Mouse (Mus musculus): ENCODE measurements around the gene Capn8.

Gene Capn8

GRCm38 (mm10) chr1:182560390-182561098 lies 4.3 kb upstream of the Capn8 start:
- Histone ChIP-seq H3K4me3 (replicated peaks; ENCODE audit: low read length) (no peak overlapping the region), H3K36me3 (ENCODE audit: insufficient read depth, low read length) (no peaks in the 10 kb centered on the region), H3K4me1 (replicated peaks; ENCODE audit: low read depth, low read length) (peaks cover 41% of the 10 kb centered on the region), H3K9me3 (ENCODE audit: low read length) (no peaks in the 10 kb centered on the region), H3K27me3 (ENCODE audit: insufficient read depth, low read length) (peaks cover 23% of the 10 kb centered on the region)
- TF ChIP-seq CTCF (conservative IDR thresholded peaks at IDR 0.05; ENCODE audit: low read length), result peak; percentile 37
- no peak for TF ChIP-seq POU5F1 (IDR thresholded peaks at IDR 0.05; ENCODE audit: borderline replicate concordance, low read length)
- no peak for TF ChIP-seq NANOG (IDR thresholded peaks at IDR 0.05; ENCODE audit: borderline replicate concordance, low read length)

GRCm38 (mm10) chr1:182561945-182562514 lies 2.8 kb upstream of the Capn8 start:
- Histone ChIP-seq H3K9me3 (ENCODE audit: low read length) (no peaks in the 10 kb centered on the region), H3K4me1 (replicated peaks; ENCODE audit: low read depth, low read length) (peaks cover 41% of the 10 kb centered on the region), H3K36me3 (ENCODE audit: insufficient read depth, low read length) (no peaks in the 10 kb centered on the region), H3K4me3 (replicated peaks; ENCODE audit: low read length) (no peak overlapping the region), H3K27me3 (ENCODE audit: insufficient read depth, low read length) (peaks cover 23% of the 10 kb centered on the region)
- TF ChIP-seq NANOG (IDR thresholded peaks at IDR 0.05; ENCODE audit: borderline replicate concordance, low read length) (no peak), CTCF (conservative IDR thresholded peaks at IDR 0.05; ENCODE audit: low read length) (no peak), POU5F1 (IDR thresholded peaks at IDR 0.05; ENCODE audit: borderline replicate concordance, low read length) (no peak)

DNA sequence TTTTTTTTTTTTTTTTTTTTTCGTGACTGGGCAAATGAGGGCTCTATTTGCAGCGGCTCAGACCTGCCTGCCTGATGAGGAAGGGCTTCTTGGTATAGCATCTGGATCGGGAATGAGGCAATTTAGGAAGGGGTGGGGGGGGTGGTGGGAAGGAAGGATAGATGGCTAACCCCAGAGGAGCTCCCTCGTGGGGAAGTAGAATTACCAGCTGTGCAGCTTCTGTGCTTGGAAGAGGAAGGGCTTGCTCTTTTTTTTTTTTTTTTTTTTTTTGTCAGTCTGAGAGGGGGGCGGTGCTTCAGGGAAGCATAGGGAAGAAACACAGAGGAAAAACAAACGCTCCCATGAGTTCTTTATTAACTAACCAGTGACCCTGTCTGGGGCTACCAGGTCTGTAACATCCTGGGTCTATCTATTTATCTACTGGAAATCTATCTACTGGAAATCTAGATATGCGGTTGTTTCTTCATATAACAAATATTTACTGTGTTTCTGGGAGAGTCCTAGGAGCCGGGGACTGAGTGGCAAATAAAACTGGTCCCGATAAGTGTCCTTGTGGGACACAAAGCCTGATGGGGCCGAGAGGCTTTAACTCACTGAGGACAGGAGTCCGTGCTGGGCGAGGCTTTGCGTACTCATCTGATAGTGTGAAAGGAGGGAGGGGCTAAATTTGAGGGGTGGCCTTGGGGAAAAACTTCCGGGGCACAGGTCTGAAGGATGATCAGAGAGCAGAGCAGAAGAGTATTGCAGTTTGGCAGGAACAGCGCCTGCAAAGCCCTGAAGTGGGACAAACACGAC lies 2.0 kb upstream of the Capn8 start:
- Histone ChIP-seq H3K27me3 (ENCODE audit: insufficient read depth, low read length) (peaks cover 25% of the 10 kb centered on the region), H3K36me3 (ENCODE audit: insufficient read depth, low read length) (no peaks in the 10 kb centered on the region), H3K4me3 (replicated peaks; ENCODE audit: low read length) (no peak overlapping the region), H3K4me1 (replicated peaks; ENCODE audit: low read depth, low read length) (peaks cover 41% of the 10 kb centered on the region), H3K9me3 (ENCODE audit: low read length) (no peaks in the 10 kb centered on the region)
- TF ChIP-seq CTCF (conservative IDR thresholded peaks at IDR 0.05; ENCODE audit: low read length) (no peak), POU5F1 (IDR thresholded peaks at IDR 0.05; ENCODE audit: borderline replicate concordance, low read length) (no peak), NANOG (IDR thresholded peaks at IDR 0.05; ENCODE audit: borderline replicate concordance, low read length) (no peak)

DNA sequence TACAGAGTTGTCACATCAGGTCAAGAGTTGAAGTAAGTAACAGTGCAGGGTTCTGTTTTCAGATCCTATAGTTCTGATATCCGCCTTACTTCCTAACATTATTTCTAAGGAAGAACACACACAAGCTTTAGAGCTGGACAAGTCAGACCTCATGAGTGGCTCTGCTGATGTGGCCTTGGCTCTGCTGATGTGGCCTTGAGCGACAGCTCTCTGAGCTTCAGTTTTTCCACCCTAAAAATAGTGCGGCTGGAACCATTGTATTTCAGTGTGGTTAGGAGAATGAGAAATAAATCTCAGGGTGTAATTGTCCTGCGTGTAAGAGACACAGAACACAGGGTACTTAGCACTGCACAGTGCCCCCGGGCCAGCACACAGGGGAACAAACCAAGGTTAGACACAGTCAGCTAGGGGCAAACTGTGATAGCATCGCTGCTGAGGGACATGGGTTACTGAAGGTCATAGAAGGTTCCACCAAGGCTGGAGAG lies 586 bp downstream of the Capn8 start:
- Histone ChIP-seq H3K27me3 (ENCODE audit: insufficient read depth, low read length) (peaks cover 24% of the 10 kb centered on the region), H3K36me3 (ENCODE audit: insufficient read depth, low read length) (no peaks in the 10 kb centered on the region), H3K4me3 (replicated peaks; ENCODE audit: low read length) (no peak overlapping the region), H3K4me1 (replicated peaks; ENCODE audit: low read depth, low read length) (peaks cover 36% of the 10 kb centered on the region), H3K9me3 (ENCODE audit: low read length) (no peaks in the 10 kb centered on the region)
- TF ChIP-seq POU5F1 (IDR thresholded peaks at IDR 0.05; ENCODE audit: borderline replicate concordance, low read length), result no peak
- TF ChIP-seq NANOG (IDR thresholded peaks at IDR 0.05; ENCODE audit: borderline replicate concordance, low read length), result no peak
- no peak for TF ChIP-seq CTCF (conservative IDR thresholded peaks at IDR 0.05; ENCODE audit: low read length)

DNA sequence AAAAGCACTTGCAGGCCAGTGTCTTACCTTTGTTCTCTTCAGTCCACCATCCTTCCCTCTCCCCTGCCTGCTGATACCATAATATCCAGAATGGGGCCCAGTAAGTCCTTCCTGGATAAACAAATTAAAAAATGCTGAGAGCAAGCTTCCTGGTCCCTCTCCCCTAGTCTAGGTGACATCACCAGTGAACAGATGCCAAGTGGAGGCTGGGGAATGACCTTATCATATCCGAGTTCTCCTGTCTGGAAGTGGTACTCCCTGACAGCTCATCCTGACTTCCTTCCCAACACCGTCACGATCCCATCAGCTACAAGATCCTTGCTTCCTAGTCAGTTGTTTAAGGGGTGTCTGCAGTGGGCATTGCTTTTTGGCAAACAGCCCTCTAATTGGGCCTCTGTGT lies 6.3 kb downstream of the Capn8 start:
- TF ChIP-seq CTCF (conservative IDR thresholded peaks at IDR 0.05; ENCODE audit: low read length) (no peak), POU5F1 (IDR thresholded peaks at IDR 0.05; ENCODE audit: borderline replicate concordance, low read length) (no peak), NANOG (IDR thresholded peaks at IDR 0.05; ENCODE audit: borderline replicate concordance, low read length) (no peak)
- H3K4me1 ChIP-seq (replicated peaks; ENCODE audit: low read depth, low read length), result peaks cover 9% of the 10 kb centered on the region
- no peaks in the 10 kb centered on the region for H3K36me3 ChIP-seq (ENCODE audit: insufficient read depth, low read length)
- H3K4me3 ChIP-seq (replicated peaks; ENCODE audit: low read length), result no peak overlapping the region
- H3K9me3 ChIP-seq (ENCODE audit: low read length), result no peaks in the 10 kb centered on the region
- H3K27me3 ChIP-seq (ENCODE audit: insufficient read depth, low read length), result peaks cover 10% of the 10 kb centered on the region; the same call in 1 of the 2 replicates

GRCm38 (mm10) chr1:182571973-182572372 lies 7.2 kb downstream of the Capn8 start:
- H3K4me3 ChIP-seq (replicated peaks; ENCODE audit: low read length), result no peak overlapping the region

GRCm38 (mm10) chr1:182573856-182574665 lies 9.3 kb downstream of the Capn8 start:
- Histone ChIP-seq H3K4me1 (replicated peaks; ENCODE audit: low read depth, low read length) (peaks cover 9% of the 10 kb centered on the region), H3K36me3 (ENCODE audit: insufficient read depth, low read length) (no peaks in the 10 kb centered on the region), H3K4me3 (replicated peaks; ENCODE audit: low read length) (no peak overlapping the region), H3K27me3 (ENCODE audit: insufficient read depth, low read length) (peaks cover 6% of the 10 kb centered on the region; the same call in 1 of the 2 replicates), H3K9me3 (ENCODE audit: low read length) (no peaks in the 10 kb centered on the region)
- TF ChIP-seq POU5F1 (IDR thresholded peaks at IDR 0.05; ENCODE audit: borderline replicate concordance, low read length) (no peak), NANOG (IDR thresholded peaks at IDR 0.05; ENCODE audit: borderline replicate concordance, low read length) (peak; percentile 45; the same call in 1 of the 2 replicates), CTCF (conservative IDR thresholded peaks at IDR 0.05; ENCODE audit: low read length) (no peak)

More at GRCm38 (mm10) chr1:182571973-182572372, 7.2 kb downstream of the Capn8 start:
- Histone ChIP-seq H3K27me3 (ENCODE audit: insufficient read depth, low read length) (peaks cover 10% of the 10 kb centered on the region; the same call in 1 of the 2 replicates), H3K4me1 (replicated peaks; ENCODE audit: low read depth, low read length) (peaks cover 9% of the 10 kb centered on the region), H3K9me3 (ENCODE audit: low read length) (no peaks in the 10 kb centered on the region), H3K36me3 (ENCODE audit: insufficient read depth, low read length) (no peaks in the 10 kb centered on the region)
- no peak for TF ChIP-seq CTCF (conservative IDR thresholded peaks at IDR 0.05; ENCODE audit: low read length)
- no peak for TF ChIP-seq POU5F1 (IDR thresholded peaks at IDR 0.05; ENCODE audit: borderline replicate concordance, low read length)
- no peak for TF ChIP-seq NANOG (IDR thresholded peaks at IDR 0.05; ENCODE audit: borderline replicate concordance, low read length)
